Mouse (Mus musculus) gonadal fat pad, adult 2 months (tissue): ENCODE measurements at regions not wholly inside any gene's neighbourhood (a gene's known extent, or its start where the extent isn't known, plus 50 kb on each side); places are given as distances from the start of the nearest gene placed in this dataset.

Experiments
- DNase-seq: peaks from one replicate; pipeline ENCODE4 v3.0.0-alpha.2; 2012; ENCODE audit warnings: low read depth

GRCm38 (mm10) chr17:83935232-83935631, 87.5 kb upstream of the Haao start:
- DNase-seq = no peak

GRCm38 (mm10) chr17:83933743-83934142, 86.0 kb upstream of the Haao start:
- DNase-seq = no peak

DNA sequence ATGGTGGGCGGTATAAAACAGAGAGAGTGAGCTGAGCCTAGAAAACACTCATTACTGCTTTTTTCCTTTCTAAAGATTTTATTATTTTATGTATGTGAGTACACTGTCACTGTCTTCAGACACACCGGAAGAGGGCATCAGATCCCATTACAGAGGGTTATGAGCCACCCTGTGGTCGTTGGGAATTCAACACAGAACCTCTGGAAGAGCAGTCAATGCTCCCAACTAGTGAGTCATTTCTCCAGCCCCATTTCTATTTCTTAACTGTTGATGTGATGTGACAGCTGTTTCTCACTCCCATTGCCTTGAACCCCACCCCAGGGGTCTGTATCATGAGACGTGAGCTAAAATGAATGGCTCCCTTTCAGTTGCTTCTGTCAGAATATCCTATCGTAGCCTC, 82.6 kb upstream of the Haao start:
- DNase-seq = no peak

DNA sequence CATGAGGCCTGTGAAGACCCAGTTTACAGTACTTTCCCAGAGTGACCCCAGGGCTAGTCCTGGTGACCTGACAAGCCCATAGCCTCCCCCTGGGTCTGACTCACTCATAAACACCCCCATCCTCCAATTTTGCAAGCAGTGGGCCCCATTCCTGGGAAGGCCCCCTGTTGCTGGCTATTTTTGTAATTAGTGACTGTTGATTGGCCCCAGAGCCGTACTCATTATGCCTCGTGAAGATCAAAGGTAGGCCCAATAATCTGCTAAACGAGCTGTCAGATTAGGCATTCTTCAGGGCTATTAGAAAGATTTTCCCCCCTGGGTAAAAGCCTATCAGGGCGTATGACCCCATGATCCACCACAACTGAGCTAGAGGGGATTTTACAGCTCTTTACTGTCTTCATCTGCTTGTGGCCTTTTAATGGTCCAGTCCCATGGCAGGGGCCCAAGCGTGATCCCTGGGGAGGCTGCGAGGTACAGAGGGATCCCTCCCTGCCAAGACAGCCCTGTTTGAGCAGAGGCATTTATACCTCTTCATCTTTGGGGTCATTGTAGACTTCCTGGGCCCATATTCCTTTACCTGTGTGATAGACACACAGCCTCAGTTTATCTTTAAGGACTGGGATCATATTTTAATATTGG, 80.1 kb upstream of the Haao start:
- no peak for DNase-seq

DNA sequence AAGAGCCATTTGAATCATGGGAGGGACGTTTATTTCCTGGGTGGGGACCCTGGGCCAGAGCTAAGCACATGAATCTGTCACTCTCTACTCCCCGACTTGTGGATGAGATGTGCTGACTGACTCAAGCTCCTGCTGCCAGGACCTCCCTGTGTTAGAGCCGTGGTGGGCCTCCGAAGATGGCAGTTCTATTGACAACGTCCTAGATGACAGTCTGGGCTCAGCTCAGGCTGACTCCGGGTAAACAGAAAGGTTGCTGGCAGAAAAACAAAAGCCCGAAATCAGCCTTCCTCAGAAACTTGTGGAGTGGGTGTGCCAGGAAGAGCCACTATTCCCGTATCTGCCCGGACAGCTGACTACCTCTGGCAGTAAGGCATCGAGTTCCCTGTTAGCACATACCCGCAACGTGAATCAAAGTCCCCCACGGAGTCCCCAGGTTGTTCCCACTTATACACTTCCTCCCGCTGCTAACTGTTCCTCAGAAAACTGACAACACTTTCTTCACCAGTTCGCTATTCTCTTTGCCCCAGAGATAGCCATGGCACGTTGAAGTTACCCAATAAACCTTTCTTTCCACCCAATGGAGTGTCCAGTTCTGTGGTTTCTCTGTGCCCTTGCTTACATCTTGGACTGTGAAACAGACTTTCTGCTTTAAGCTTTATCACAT, 76.6 kb upstream of the Haao start:
- DNase-seq = no peak

- no peak for DNase-seq
Measured at GRCm38 (mm10) chr17:83920894-83921293, 73.1 kb upstream of the Haao start.

- DNase-seq = no peak
Measured at GRCm38 (mm10) chr17:83920225-83920624, 72.5 kb upstream of the Haao start.

GRCm38 (mm10) chr17:83918413-83919139, 70.8 kb upstream of the Haao start:
- no peak for DNase-seq

- DNase-seq = no peak
Measured at GRCm38 (mm10) chr17:83917781-83918180, 70.0 kb upstream of the Haao start.

DNA sequence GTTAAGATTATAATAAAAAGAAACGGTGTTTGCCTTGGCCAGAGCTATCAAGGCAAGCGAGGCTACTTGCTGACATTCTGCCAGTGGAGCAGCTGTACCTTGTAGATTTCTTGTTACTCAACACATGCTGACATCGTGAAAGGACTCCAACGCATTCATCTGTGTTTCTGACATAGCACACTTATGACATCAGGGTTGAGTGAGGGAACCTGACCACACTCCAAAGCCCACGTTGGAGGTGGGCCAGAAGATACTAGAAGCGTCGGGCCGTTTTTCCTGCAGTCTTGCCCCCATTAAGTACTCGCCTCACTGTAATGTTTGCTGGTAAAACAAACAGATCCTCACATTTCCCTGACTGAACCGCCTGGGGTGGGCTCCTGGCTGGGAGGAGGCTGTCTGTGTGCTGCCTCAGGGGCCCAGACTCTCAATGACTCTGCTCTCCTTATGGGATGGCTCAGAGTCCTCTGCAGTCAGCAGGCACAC, 69.0 kb upstream of the Haao start:
- no peak for DNase-seq

DNA sequence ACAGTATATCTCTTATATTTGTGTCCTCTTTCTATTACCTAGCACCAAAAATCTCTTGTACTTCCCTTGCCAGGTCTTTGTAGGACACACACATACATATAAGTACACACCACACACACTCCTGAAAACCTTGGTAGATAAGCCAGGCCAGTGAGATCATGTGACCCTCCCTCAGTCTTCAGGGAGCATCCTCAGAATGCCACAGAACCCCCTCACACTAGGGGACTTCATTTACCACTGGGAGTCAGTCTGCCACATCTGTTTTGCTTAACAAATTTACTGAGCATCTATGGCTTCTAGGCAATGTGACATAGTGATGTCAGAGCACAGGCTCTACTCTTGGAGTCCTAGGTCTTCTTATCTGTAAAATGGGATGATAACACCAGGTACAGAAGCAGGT, 67.3 kb upstream of the Haao start:
- no peak for DNase-seq

- no peak for DNase-seq
Measured at GRCm38 (mm10) chr17:83914603-83915002, 66.8 kb upstream of the Haao start.

DNA sequence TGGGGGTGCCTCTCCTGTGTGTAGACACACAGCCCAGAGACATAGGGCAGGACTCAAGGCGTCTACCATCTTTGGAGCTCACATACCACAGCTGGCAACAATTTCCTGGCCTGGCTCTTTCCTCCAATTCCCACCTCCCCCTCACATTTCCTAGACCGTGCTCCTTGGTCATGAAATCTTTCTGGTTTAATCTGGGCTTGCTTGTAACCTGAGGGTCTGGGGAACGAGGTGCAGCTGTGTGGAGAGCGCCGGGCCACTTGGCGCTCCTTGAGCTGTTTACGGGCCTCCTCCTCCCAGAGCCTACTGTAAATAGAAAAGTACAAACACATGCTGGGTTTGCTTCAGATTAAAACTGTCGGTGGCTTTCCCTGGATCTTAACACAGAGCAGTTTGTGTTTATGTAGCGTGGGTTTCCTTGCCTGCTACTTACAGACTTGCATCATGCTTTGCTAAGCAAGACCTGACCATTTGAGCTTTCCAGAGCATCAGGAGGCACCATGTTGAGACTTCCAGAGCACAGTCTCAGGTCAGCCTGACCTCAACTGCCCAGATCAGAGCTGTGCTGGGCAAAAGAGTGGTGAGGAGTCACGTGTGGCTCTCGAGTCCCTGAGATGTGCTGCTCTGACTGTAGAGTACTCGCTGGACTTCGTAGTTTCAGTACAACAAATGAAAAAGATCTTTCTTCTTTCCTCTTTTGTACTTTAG, 66.1 kb upstream of the Haao start:
- no peak for DNase-seq

DNA sequence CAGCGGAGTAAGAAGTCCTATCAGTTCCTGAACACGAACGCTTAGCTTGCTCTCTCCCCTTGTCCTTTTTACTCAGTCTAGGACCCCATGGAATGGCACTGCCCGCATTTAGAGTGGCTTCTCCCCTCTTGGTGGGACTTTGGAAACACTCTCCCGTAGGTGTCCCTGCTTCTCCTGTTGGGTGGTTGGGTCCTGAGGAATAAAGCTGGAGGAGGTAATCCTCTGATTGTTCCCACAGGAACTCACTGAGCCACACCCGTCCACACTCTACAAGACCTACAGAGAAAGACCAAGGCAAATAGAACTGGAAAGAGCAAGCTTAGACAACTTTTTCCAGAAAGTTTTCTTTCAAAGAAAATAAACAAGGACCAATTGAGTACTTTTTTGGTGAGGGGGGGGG, 64.7 kb upstream of the Haao start:
- no peak for DNase-seq

- DNase-seq = no peak
Measured at GRCm38 (mm10) chr17:83908811-83909210, 61.0 kb upstream of the Haao start.

- DNase-seq = no peak
Measured at GRCm38 (mm10) chr17:83907538-83907937, 59.8 kb upstream of the Haao start.

DNA sequence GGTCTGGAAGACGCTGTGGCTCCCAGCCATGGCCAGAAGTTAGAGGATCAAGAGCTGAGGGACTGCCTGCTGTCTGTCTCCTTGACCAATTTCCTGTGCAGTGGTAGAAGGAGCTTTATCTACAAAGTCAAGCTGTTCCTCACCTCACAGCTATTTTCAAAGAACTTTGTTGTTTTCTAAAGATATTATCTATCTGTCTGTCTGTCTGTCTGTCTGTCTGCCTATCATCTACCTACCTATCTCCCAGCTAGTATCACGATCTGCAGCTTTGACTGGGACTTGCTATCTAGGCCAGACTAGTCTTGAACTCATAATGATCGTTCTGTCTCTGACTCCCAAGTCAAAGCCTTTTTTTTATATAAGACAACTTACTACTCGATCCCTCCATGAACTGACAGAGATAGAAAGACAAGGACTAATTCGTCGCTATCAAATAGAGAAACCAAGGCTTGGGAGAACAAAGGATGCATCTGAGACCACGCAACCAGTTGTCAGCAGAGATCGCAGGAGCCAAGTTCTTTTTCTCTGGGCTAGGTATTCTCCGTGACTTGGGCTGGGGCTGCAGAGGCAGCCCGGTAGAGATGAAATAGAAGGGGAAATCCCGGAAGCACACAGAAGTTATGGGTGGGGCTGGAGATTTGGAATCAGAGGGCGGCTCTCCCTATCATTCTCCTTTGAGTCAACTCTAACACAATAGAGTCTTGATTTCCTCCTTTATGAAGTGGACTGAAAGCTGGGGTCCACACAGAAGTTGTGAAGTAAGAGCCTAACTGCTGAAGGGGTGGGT, 59.2 kb upstream of the Haao start:
- no peak for DNase-seq

- DNase-seq = peak; percentile 77
Measured at GRCm38 (mm10) chr17:83903467-83903866, 55.7 kb upstream of the Haao start.

DNA sequence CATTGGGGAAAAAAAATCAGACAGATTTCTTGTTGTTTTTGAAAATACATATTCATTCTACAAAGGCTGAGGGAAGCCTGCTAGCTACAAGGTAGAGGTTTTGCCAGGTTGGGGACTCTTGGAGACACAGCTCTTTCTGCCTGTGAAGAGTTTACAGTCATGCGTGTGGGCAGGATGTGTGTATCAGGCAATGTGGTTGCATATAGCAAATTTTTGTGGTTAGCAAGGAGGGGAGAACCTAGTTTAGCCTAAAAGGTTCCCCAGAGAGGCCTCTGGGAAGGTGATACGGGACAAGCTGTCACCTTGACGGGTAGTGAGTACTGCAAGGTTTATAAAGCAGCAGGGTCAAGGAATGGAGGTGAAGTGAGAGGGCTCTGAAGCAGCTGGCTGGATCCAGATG, 54.8 kb upstream of the Haao start:
- no peak for DNase-seq

DNA sequence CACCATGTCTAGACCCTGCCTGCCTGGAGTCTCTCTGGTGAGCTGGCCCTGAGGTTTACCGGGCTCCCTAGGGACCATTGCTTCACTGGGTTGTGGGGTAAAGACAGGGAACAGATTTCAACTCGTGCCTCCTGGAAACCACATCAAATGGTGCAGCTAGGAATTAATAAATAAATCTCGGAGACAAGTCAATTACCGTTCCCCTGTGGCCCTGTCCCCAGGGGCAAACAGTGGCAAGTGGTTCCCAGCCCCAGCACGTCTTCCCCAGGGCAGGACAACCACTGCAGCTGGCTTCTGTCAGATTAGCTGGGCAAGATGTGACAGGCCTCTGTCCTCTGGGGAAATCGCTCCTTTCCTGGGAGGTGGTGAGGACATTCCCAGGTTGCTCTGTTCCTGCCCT, 54.3 kb upstream of the Haao start:
- DNase-seq = peak; percentile 84

GRCm38 (mm10) chr17:83899588-83900152, 51.9 kb upstream of the Haao start:
- no peak for DNase-seq
